Mouse (Mus musculus) megakaryocyte progenitor cell, adult 5-6 weeks (primary cell): Measurements from ENCODE around the gene Fn1. TPM values are rescaled to one million over a fixed set of nuclear protein-coding genes. Genes with fewer than 3 reads are reported as not detected.
A peak's percentile ranks its signal among the peaks of the same experiment; 100 is the strongest.

ENCODE experiments used
- ATAC-seq: replicated peaks from 2 replicates; pipeline ENCODE4 v1.8.0; 2016; ENCODE audit warnings: mild to moderate bottlenecking, moderate TSS enrichment, inconsistent platforms; ENCODE audit not compliant: poor library complexity
- total RNA-seq, 2 experiments: library from RNA; stranded (forward) in 1 of 2; stranded (reverse) in 1 of 2; fragments of 157-497, 149-512 nt in 1 of 2; fragments of 200-1000 nt in 1 of 2; gene quantifications; 2 replicates each; pipeline versions ENCODE4 v1.2.3 to v1.2.4; 2015 to 2017

Fn1 gene
- total RNA-seq, 2 experiments from 2014 or later: 7.9 to 11.5 TPM

GRCm38 (mm10) chr1:71651315-71651714 lies 1.7 kb downstream of the Fn1 start:
- ATAC-seq: no peak

- no peak for ATAC-seq
These were observed 2.3 kb downstream of the Fn1 start for GRCm38 (mm10) chr1:71650741-71651140.

GRCm38 (mm10) chr1:71648166-71648565 lies 4.8 kb downstream of the Fn1 start:
- no peak for ATAC-seq

GRCm38 (mm10) chr1:71646774-71647173 lies 6.2 kb downstream of the Fn1 start:
- no peak for ATAC-seq

GRCm38 (mm10) chr1:71645999-71646398 lies 7.0 kb downstream of the Fn1 start:
- ATAC-seq: no peak

- no peak for ATAC-seq
These were observed 7.5 kb downstream of the Fn1 start for GRCm38 (mm10) chr1:71645466-71645865.

- no peak for ATAC-seq
These were observed 10.2 kb downstream of the Fn1 start for GRCm38 (mm10) chr1:71642794-71643193.

- no peak for ATAC-seq
These were observed 11.8 kb downstream of the Fn1 start for GRCm38 (mm10) chr1:71641206-71641605.

GRCm38 (mm10) chr1:71640157-71640556 lies 12.8 kb downstream of the Fn1 start:
- ATAC-seq: no peak

GRCm38 (mm10) chr1:71636665-71637064 lies 16.3 kb downstream of the Fn1 start:
- ATAC-seq: no peak

GRCm38 (mm10) chr1:71636116-71636515 lies 16.9 kb downstream of the Fn1 start:
- ATAC-seq: no peak

GRCm38 (mm10) chr1:71635101-71636014 lies 17.6 kb downstream of the Fn1 start:
- ATAC-seq: no peak

- ATAC-seq: no peak
These were observed 18.5 kb downstream of the Fn1 start for GRCm38 (mm10) chr1:71634471-71634981.

GRCm38 (mm10) chr1:71632387-71632786 lies 20.6 kb downstream of the Fn1 start:
- ATAC-seq: no peak

- no peak for ATAC-seq
These were observed 21.2 kb downstream of the Fn1 start for GRCm38 (mm10) chr1:71631811-71632210.

- no peak for ATAC-seq
These were observed 22.8 kb downstream of the Fn1 start for GRCm38 (mm10) chr1:71630243-71630642.

GRCm38 (mm10) chr1:71623625-71624024 lies 29.4 kb downstream of the Fn1 start:
- no peak for ATAC-seq

GRCm38 (mm10) chr1:71621526-71621925 lies 31.5 kb downstream of the Fn1 start:
- ATAC-seq: peak; percentile 79

GRCm38 (mm10) chr1:71614545-71615246 lies 38.3 kb downstream of the Fn1 start:
- ATAC-seq: no peak

GRCm38 (mm10) chr1:71612256-71612655 lies 40.7 kb downstream of the Fn1 start:
- no peak for ATAC-seq

GRCm38 (mm10) chr1:71609916-71610315 lies 43.1 kb downstream of the Fn1 start:
- no peak for ATAC-seq
